Mouse (Mus musculus) kidney, embryonic 14.5 days (tissue): ENCODE data around the gene Nup88. TPM values are rescaled to one million over a fixed set of nuclear protein-coding genes. Genes with fewer than 3 reads are reported as not detected.
A peak's percentile ranks its signal among the peaks of the same experiment; 100 is the strongest.

Experiments
- ATAC-seq: fragments of 200-750 bp; cut with Nextera tagmentation; 2 replicates; pipeline ENCODE4 v1.8.0; 2017; ENCODE audit warnings: moderate number of reproducible peaks, mild to moderate bottlenecking, moderate TSS enrichment, moderate library complexity; ENCODE audit not compliant: low FRiP score, low TSS enrichment
- H3K27ac ChIP-seq: fragments of 300-500 bp; sonication (generic); 2 replicates; pipeline ENCODE4 v1.5.1; 2014; ENCODE audit warnings: low read depth, mild to moderate bottlenecking, low read length, moderate library complexity, mixed read lengths
- H3K27me3 ChIP-seq: fragments of 300-500 bp; sonication (generic); 2 replicates; pipeline ENCODE4 v1.6.1; 2014; ENCODE audit warnings: mild to moderate bottlenecking, low read length; ENCODE audit not compliant: control insufficient read depth, insufficient read depth
- H3K36me3 ChIP-seq: fragments of 300-500 bp; sonication (generic); 2 replicates; pipeline ENCODE4 v1.6.1; 2014; ENCODE audit warnings: low read length, mixed read lengths; ENCODE audit not compliant: control insufficient read depth, insufficient read depth
- H3K4me1 ChIP-seq: fragments of 300-500 bp; sonication (generic); 2 replicates; pipeline ENCODE4 v1.6.1; 2014; ENCODE audit warnings: low read length, mixed read lengths; ENCODE audit not compliant: control insufficient read depth, insufficient read depth
- H3K4me2 ChIP-seq: fragments of 300-500 bp; sonication (generic); replicated peaks from 2 replicates; pipeline ENCODE4 v1.6.1; 2014; ENCODE audit warnings: low read depth, mild to moderate bottlenecking, low read length
- H3K4me3 ChIP-seq: fragments of 300-500 bp; sonication (generic); 2 replicates; pipeline ENCODE4 v1.5.1; 2014; ENCODE audit warnings: mild to moderate bottlenecking, low read length
- H3K9ac ChIP-seq: fragments of 300-500 bp; sonication (generic); 2 replicates; pipeline ENCODE4 v1.6.1; 2014; ENCODE audit warnings: low read depth, mild to moderate bottlenecking, low read length, moderate library complexity
- H3K9me3 ChIP-seq: fragments of 300-500 bp; sonication (generic); 2 replicates; pipeline ENCODE4 v1.6.1; 2016; ENCODE audit warnings: low read length; ENCODE audit not compliant: control insufficient read depth
- WGBS: fragments of 180-500 bp; shearing (Covaris S2); extraction: QIAGEN DNeasy Blood & Tissue Kit; methylation state at CpG from one replicate; pipeline ENCODE4 v1.1.7; 2014; 5-methylcytosine and 5-hydroxymethylcytosine counted together
- polyA plus RNA-seq: library from polyadenylated mRNA; unstranded; fragments of >200 nt; fragmentation: Nextera tagmentation; extraction: Ambion mirVana; gene quantifications from 2 replicates; pipeline ENCODE4 v1.2.1, GENCODE M21; 2014

Gene Nup88
- 107 and 142 TPM in 2 replicates for polyA plus RNA-seq

DNA sequence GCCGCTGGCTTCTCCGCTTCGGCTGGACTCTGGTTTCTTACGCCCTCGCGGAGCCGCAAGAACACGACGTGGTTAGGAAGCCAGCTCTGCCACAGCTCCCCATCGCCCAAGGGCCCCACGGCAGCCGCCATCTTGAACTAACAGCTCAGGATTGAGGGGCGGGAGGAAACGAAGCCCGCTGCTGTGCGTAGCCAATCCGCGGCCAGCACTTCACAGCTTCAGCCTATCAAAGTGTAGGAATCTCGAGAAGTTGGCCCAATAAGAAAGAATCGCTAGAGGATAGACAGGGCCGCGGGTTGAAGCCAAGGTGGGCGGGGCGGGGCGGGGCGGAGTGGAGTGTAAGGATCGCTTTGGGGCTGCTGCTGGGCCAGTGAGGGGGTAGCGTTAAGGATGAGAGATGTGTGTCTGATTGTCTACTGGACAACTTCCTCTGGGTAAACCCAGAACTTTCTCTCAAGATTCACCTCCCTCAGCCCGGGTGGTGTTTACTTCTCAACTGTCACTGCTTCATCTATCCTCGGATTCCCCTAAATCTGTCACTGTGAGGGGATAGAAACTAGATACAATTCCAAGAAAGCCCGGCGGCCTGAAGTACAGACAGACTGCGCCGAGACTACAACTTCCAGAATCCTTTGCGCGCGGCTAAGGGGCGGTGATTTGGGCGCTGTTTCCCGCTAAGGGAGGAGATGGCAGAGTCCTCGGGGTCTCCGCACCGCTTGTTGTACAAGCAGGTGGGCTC is at the start of gene Nup88, which contains the start of gene Rpain:
Gene Nup88 (minus strand): TSS at position 153 of the 739 bp plus-strand sequence.
Gene Rpain (plus strand): TSS at position 393 of the 739 bp plus-strand sequence.
- Histone ChIP-seq H3K27me3 (no peaks in the 10 kb centered on the region), H3K4me3 (peak within 1 kb of the TSS; percentile 97), H3K36me3 (peaks cover 34% of the 10 kb centered on the region), H3K4me1 (peaks cover 5% of the 10 kb centered on the region), H3K9ac (peak within 1 kb of the TSS; percentile 94), H3K4me2 (peak within 1 kb of the TSS; percentile 88), H3K9me3 (no peaks in the 10 kb centered on the region), H3K27ac (peak within 1 kb of the TSS; percentile 88)
- ATAC-seq, result peak; percentile 98
- under 1% methylated on average over 39 of the region's 43 CpGs for WGBS

DNA sequence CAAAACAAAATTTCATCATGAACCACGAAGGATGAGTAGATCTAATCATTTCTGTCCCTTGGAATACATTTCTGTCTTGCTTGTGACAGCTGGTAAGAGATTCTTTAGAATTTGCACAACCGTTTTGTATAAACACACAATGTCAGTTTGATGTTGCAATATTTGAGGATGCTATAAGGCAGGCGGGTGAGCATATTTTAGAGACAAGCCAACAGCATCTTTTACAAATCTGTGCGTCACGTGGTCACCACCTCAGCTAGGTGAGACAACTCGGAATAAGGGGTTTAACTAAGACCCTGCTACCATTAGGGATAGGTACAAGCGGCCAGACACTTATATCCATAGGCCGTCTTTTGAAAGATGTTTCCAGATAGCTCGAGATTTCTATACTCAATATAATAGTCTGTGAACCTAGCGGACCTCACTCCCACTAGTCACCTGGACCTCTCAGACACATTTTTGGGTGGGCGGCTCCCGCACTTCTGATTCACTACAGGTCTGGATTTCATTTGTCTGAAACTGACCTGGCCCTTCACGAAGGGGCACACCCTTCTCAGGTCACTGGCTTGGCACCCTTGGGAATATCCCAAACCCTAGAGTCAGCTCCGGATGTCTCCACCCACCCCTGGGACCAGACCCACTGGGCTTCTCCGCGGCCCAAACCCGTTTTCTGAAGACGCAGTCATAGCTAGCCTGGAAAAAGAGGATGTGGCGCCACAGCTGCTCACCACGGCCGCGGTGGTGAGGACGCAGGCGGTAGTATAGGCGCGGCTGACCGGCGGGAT is 48.8 kb upstream of the Nup88 start:
- H3K9ac ChIP-seq, result peak overlapping the region; percentile 88
- 4% methylated on average over 28 of the region's 28 CpGs for WGBS

DNA sequence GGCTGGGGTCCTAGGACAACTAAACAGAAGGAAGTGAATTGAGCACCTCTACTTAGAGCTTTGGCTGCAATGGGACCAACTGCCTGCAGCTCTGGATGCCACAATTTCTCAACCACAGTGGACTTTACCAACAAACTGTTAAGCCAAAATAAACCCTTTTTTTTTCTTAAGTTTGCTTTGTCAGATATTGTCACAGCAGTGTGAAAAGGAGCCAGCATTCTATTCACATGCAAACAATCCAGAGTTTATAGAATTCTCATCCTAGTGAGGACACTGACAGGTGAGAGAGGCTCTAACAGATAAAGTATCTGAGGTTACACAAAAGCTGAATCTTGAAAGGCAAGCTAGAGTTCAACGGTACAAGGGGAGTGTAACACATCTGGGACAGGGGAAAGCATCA is 47.3 kb upstream of the Nup88 start:
- Histone ChIP-seq H3K4me2 (no peak overlapping the region), H3K27ac (no peak overlapping the region), H3K27me3 (no peaks in the 10 kb centered on the region), H3K9ac (no peak overlapping the region), H3K36me3 (peaks cover 28% of the 10 kb centered on the region), H3K4me3 (no peak overlapping the region), H3K9me3 (no peaks in the 10 kb centered on the region), H3K4me1 (peaks cover 10% of the 10 kb centered on the region; the same call in 1 of the 2 replicates)
- 89% methylated on average over 1 of the region's 1 CpGs for WGBS
- ATAC-seq, result no peak

More for the DNA sequence above, 48.8 kb upstream of the Nup88 start:
- H3K4me3 ChIP-seq, result peak overlapping the region; percentile 85
- H3K27ac ChIP-seq, result peak overlapping the region; percentile 59; the same call in 1 of the 2 replicates
- no peaks in the 10 kb centered on the region for H3K27me3 ChIP-seq
- H3K4me2 ChIP-seq, result peak overlapping the region; percentile 79
- peak; percentile 41 for ATAC-seq
- no peaks in the 10 kb centered on the region for H3K9me3 ChIP-seq
- H3K4me1 ChIP-seq, result peaks cover 10% of the 10 kb centered on the region; the same call in 1 of the 2 replicates
- peaks cover 25% of the 10 kb centered on the region; the same call in 1 of the 2 replicates for H3K36me3 ChIP-seq

DNA sequence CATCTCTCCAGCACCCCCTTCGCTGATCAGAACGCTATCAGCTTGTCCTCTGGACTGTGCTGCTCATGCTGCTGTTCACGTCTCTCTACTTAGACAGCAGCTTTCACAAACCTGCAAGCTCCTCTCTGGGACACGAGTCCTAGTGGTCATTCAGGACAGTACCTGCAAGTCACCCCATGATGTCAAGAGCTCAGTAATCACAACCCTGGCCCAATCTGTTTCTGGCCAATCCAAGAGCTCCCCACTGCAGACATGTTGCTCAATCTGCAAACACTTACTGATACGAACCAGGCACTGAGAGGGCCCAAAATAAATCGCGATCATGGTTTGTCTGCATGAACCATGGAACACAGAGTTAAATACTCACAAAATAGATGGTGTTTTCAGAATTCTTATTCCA is 43.0 kb upstream of the Nup88 start:
- Histone ChIP-seq H3K27ac (no peak overlapping the region), H3K9me3 (no peaks in the 10 kb centered on the region), H3K4me1 (no peaks in the 10 kb centered on the region), H3K36me3 (peaks cover 54% of the 10 kb centered on the region), H3K9ac (no peak overlapping the region), H3K27me3 (no peaks in the 10 kb centered on the region), H3K4me3 (no peak overlapping the region), H3K4me2 (no peak overlapping the region)
- no peak for ATAC-seq
- 98% methylated on average over 7 of the region's 7 CpGs for WGBS

DNA sequence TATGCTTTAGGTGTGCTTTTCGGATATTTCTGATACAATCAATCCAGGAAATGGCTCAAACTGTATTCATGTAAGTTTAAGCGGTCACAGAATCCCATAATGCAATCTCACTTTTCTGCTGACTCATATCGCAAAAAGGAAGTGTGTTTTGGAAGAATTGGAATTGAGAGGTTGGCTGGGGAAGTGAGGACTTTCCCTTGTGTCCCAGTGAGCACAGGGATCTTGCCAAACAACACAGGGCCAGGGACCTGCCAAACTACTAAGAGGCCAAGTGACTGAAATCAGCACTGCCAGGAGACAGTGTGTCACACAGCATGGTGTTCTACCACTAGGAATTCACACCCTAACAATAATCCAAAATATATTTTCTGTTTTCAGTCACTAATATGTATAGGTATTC is 38.5 kb upstream of the Nup88 start:
- Histone ChIP-seq H3K9ac (no peak overlapping the region), H3K27me3 (no peaks in the 10 kb centered on the region), H3K27ac (no peak overlapping the region), H3K4me2 (no peak overlapping the region), H3K4me1 (peaks cover under 1% of the 10 kb centered on the region; the same call in 1 of the 2 replicates), H3K36me3 (peaks cover 40% of the 10 kb centered on the region), H3K9me3 (no peaks in the 10 kb centered on the region), H3K4me3 (no peak overlapping the region)
- 94% methylated on average over 3 of the region's 3 CpGs for WGBS
- ATAC-seq, result no peak

DNA sequence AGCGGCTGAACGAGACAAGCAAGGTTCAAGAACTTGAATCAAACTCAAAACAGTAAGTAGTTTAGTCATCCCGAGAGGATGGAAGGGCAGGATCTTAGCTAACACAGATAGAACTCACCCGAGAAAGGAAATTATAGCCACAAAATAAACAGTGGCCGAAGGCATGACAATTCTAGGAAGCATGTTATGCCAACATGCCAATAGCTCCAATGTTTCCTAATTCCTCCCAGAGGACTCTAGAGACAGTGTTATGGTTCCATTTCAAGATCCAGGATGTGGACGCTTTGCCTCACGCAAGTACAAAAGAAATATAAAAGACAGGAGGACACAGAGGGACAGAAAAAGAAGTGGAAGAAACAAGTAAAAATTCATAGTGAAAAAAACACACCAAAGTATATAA is 38.1 kb upstream of the Nup88 start:
- Histone ChIP-seq H3K27ac (no peak overlapping the region), H3K4me2 (no peak overlapping the region), H3K36me3 (peaks cover 38% of the 10 kb centered on the region), H3K4me3 (no peak overlapping the region), H3K27me3 (no peaks in the 10 kb centered on the region), H3K4me1 (peaks cover 6% of the 10 kb centered on the region), H3K9ac (no peak overlapping the region), H3K9me3 (no peaks in the 10 kb centered on the region)
- ATAC-seq, result no peak
- WGBS, result 86% methylated on average over 7 of the region's 7 CpGs

DNA sequence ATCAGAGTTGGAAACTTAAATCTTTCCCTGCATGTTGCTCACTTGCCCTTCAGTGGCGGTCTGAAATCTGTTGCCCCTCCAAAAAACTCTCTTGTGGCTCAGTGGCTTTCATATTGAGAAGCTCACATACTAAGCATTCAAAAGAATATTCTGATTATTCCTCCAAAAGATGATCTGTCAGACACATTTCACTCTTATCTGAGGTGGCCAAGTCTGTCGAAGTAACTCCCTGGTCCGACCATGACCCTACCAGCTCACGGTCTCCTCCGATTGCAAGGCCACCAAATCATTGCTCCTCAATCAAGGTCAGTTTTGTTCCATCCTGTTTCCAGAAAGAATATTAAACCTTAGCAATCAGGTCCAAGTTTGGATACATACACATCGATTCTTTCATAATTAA is 37.3 kb upstream of the Nup88 start:
- Histone ChIP-seq H3K27me3 (no peaks in the 10 kb centered on the region), H3K4me1 (peaks cover 8% of the 10 kb centered on the region)

DNA sequence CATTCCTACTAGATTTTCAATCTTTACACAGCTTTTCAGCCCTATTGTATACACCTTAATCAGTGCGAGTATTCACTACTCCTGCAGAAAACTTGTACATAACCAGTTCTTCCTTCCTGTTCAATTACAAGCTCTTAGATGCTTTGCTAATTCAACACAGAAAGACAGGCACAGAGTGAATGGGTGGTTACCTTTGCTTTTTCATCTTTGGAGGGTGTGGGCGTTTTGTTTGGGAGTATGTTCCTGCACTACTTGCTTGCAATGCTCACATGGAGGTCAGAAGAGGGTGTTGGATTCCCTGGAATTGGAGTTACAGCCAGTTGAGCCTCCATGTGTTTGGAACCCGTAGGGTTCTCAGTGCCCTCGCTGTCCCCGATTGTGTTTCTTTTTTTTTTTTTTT is 35.3 kb upstream of the Nup88 start:
- peak overlapping the region; percentile 44; the same call in 1 of the 2 replicates for H3K9ac ChIP-seq
- peak overlapping the region; percentile 47 for H3K4me2 ChIP-seq
- no peak overlapping the region; the same call in 1 of the 2 replicates for H3K27ac ChIP-seq
- no peak for ATAC-seq
- WGBS, result 65% methylated on average over 5 of the region's 5 CpGs
- no peaks in the 10 kb centered on the region for H3K27me3 ChIP-seq
- H3K4me3 ChIP-seq, result peak overlapping the region; percentile 88; the same call in 1 of the 2 replicates
- peaks cover 22% of the 10 kb centered on the region for H3K36me3 ChIP-seq
- H3K9me3 ChIP-seq, result no peaks in the 10 kb centered on the region
- H3K4me1 ChIP-seq, result peaks cover 8% of the 10 kb centered on the region

More for the DNA sequence above, 37.3 kb upstream of the Nup88 start:
- no peak for ATAC-seq
- Histone ChIP-seq H3K4me2 (no peak overlapping the region), H3K27ac (no peak overlapping the region), H3K9ac (no peak overlapping the region), H3K9me3 (no peaks in the 10 kb centered on the region), H3K36me3 (peaks cover 31% of the 10 kb centered on the region), H3K4me3 (no peak overlapping the region)
- WGBS, result 97% methylated on average over 6 of the region's 6 CpGs
